Mouse (Mus musculus) thymus, postnatal 36 days (tissue): Measurements from ENCODE around the gene Gm20388.
A peak's percentile ranks its signal among the peaks of the same experiment; 100 is the strongest.

Experiments used
- DNase-seq, 2 experiments: peaks; one replicate each; pipeline ENCODE4 v3.0.0; 2022; ENCODE audit warnings: mixed read lengths in 2 of 2

Gene Gm20388

DNA sequence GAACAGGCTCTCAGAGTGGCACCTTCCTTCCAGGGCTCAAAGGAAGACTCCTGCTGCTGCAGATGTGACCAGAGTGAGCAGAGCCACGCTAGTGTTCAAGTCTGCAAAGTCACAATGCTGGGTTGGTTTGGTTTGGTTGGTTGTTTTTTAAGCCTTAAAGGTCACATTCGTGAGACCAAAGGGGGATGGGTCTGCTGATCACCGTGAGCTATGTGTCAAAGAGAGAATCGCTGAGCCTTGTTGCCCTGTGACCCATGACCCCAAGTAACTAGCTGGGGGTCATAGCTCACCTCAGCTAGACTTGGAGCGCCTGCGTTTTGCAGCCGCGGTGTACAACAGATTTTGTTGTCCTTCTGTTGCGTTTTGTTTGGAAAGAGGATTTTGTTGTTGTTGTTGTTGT is 1460.6 kb downstream of the Gm20388 start:
- DNase-seq: no peak

DNA sequence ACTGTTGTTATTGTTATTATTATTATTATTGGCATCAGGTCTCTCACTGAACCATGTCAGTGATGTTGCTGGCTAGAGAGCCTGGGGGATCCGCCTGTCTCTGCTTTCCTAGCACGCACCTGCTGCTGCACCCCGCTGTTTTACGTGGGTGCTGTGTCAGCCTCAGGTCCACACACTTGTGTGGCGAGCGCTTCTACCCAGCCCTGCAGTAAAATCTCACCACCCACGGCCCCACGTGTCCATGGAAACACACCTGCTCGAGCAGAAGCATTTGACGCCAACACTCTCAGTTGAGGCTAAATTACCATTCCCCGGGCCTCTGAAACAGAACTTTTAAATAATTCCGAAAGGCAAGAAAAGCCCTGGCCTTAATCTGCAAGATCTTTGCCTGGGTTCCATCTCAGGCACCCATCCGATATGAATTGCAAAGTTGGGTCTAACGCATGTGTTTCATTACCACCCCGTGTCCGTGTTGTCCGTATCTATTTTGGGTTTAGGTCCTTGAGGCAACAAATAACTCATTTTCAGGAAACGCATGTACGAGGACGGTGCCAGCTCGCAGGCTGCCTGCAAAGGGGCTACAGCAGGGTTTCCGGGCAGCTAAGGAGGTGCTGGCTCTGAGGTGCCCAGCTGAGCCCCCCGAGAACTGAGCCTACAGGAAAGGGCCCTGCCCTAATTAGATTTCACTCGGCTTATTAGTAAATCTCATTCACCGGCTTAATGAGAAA is 1461.4 kb downstream of the Gm20388 start:
- DNase-seq: no peak

DNA sequence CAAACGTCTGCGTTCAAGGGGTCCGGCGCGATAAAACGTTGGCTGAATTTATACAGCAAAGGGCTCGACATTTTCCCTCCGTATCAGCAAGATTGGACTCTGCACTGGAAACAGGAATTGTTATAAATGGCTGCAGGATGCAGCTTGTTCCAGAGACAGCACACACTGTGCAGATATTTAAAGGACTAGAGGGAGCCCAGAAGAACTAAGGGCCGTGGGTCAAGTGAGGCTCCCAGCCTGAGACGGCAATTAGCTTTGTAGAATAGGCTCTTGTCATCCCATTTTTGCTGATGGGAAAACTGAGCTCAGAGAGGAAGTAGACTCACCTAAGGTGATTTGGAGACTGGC is 1462.0 kb downstream of the Gm20388 start:
- DNase-seq: no peak

DNA sequence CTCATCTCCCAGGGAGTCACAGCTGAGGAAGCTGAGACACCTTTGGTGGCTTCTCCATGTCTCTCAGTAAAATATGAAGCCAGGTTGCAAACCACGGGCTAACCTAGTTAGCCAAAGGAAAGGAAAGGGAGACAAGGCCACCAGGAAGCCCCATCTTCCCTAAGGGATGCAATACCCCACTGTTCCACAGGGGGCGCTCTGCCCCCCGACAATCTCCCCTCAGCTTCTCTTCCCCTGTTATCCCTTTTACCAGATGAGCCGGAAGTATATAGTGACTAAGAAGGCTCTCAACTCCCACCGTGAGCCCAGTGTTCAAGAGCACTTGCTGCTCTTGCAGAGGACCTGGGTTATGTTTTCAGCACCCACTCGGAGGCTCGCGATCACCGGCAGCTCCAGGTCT is 1463.6 kb downstream of the Gm20388 start:
- no peak for DNase-seq

DNA sequence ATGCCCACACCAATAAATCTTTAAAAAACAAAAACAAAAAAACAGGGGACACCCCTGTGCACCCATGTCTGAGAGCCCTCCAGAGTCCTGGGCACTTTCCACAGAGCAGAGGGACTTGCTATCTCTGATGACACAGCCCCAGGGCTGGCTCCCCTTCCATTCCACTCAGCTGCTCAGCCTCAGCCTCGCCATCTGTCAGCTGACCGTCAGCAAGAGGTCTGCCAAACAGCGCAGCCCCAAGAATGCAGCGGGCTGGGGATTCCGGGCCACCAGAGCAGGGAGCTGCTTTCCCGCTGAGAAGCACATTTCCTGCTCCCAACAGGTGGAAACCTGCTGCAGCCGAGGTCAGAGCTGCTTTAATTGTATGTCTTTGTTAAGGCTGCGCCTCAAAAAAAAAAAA is 1464.1 kb downstream of the Gm20388 start:
- DNase-seq: no peak

DNA sequence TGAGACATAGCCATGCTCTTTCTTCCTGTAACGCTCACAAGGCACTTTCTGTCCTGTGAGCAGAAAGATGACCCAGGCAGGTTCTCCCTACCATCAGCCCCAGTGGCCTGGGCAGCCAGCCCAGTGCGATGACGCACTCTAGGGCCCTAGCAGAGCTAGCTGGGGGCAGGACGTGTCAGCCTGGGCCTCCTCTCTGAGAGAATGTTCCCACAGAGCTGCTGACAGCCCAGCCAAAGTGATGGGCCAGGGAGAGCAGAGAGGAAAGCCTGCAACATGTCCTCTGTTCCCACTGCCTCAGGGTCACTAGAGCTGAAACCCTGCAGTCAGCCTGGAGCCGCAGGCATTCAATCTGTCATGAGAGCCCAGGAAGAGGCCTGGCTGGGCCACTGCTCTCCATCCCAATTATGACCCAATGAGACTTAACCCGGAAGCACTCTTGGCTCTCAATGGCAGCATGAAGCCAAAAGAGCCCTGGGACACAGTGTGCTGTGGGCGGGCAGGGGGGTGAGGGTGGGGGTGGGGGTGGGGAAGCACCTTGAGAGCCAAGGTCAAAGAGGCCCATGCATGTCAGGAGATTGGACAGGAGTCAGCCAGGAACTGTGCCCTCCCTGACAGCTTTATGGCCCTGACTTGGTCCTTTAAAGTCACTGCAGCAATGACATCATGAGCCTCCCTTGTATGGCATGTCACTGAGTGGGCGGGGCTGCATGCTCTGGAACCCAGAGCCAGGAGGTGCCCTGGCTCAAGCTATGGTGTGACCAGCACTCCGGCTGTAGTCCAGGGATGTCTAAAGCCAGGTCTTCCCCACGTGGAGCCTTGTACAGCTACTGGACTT is 1465.7 kb downstream of the Gm20388 start:
- DNase-seq: no peak

DNA sequence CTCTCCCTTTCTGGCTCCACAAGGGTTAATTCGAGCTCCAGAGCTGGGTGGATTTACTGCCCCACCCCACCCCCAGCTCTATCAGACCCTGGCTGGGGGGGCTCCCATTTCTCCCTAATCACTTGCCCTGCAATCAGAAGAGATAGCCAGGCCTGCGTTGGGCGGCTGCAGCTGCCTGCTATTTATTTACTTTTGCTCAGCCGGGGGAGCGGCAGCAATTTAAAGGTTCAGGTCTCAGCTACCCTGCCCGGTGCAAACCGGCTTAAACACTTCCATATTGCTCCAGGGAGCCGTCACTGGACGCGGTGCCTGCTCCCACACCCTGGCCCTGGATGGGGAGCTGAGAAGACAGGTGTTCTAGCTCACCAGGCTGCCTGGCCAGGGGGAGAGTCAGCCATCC is 1467.0 kb downstream of the Gm20388 start:
- DNase-seq: no peak

DNA sequence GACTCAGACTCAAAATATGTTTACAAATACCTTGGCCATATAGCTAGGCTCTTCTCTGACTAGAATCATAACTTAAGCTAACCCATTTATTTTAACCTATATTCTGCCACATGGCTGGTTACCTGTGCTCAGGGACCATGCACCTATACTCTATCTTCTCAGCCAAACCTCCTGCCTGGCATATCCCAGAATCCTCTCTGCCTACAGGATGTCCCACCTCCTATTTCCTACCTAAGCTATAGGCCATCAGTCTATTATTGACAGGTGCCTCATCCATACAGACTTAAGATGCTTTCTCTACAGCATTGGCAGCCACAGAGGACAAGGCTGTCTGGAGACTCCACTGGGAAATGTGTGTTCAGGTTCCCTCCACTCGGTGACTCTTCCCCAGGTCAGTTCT is 1468.7 kb downstream of the Gm20388 start:
- no peak for DNase-seq

DNA sequence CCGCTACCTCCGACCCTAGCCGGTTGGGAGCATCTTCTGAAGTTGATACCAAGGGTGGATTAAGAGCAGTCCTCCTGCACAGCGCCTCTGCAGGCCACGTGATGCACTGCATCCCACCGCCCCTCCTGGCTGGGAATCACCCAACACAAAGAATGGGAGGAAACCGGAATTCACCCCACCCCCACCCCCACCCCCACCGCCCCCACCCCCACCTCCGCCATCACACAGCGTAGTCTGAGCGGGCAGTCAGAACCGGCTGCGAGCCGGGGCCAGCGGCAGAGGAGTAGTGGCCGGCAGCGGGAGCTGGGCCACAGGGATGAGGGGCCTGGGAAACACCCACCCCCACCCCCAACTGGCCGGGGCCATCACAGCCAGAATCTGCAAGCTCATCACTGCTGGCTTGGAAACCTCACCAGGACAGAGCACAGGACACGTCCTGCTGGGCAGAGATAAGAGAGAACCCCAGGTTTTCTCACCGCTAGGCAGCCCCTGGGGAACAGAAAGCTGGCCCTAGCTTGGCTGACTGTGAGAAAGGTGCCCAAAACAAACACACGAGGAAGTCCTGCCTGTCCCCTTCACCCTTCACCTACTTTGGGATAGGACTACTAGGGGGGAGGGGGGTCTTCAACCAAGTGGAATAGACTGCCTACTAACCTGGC is 1472.1 kb downstream of the Gm20388 start:
- DNase-seq: peak; percentile 48 to 49

DNA sequence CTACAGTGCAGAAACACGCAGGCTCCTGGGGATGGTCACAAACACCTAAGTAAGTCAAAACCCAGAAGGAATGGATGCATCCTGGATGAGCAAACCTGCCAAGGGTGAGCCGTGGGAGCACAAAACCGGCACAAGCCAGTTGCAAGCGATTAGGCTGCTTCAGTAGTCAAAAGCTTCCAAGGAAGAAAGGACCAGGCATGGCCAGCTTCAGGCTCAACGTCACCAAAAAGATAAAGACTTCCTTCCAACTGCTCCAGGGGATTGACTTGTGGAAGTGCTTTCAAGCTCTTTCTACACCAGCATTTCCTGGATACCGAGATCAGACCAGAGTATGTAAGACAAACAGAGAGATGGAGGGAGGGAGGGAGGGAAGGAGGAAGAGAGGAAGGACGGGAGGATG is 1474.9 kb downstream of the Gm20388 start:
- DNase-seq: no peak

DNA sequence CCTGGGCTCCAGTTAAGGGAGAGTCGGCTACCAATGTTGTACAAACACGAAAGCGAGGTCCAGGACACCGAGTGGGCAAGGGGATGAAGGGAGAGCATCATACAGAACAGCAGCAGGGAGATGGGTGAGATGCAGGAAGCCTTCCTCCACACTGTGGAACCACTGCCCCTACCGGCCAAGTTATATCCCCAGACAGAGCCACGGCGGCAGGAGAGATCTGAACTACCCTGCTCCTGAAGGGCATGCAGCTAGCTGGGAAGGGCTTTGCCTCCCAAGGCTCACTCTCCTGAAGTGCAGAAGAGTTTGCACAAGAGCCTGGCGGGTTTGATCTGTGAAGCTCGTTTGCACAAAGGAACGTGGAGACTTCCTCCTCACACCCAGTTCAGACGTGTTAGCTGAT is 1480.0 kb downstream of the Gm20388 start:
- no peak for DNase-seq

DNA sequence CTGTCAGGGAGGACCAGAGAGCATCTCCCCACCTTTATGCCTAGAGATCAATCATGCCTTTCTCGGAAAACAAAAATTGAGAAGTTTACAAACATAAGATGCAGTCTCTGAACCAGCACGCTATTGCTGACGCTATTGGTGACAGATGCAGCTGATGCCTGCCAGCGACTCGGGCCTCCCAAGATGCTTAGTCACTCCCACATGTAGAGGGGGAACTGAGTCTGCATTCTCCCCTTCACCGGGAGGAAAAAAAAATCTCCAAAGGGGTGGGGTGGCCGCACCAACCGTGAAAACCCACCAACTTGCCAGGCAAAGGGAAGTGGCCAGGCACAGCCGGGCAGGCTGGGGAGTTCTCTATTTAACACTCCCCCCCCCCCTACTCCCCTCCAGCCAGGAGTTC is 1480.6 kb downstream of the Gm20388 start:
- DNase-seq: no peak

DNA sequence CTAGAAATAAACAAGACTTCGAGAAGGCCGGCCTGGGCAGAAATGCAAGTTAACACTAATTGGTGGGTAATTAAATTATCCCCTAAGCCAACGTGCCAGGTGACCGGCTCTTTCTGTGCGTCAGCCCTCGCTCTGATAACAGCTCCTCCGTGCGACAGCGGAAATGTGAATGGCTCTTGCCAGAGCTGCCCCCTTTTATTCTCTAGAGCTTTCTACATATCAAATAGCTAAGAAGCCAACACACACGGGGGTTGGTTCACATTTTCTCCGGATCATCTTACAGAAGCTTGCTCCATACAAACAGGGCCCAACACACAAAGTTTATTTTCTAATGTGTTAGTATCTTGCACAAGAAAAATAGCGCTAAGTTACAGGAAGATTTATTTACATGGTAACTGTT is 1481.1 kb downstream of the Gm20388 start:
- DNase-seq: no peak

DNA sequence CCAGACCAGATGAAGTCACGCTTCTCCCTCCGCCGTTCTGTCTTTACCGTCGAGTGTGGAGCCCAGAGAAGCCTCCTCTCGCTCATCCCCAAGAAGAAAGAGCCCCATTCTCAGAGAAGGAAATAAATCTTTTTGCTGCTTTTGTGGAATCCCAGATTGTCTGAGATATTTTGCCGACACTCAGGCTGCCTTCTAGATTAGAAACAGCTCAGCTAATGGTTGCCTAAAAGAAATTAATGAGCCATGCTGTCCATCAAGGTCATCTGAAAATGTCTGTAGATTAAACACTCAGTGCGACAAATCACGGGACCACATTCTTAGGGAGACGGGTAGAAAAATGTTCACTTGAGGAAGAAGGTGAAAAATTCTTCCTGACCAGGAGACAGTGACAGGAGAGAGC is 1481.8 kb downstream of the Gm20388 start:
- no peak for DNase-seq

DNA sequence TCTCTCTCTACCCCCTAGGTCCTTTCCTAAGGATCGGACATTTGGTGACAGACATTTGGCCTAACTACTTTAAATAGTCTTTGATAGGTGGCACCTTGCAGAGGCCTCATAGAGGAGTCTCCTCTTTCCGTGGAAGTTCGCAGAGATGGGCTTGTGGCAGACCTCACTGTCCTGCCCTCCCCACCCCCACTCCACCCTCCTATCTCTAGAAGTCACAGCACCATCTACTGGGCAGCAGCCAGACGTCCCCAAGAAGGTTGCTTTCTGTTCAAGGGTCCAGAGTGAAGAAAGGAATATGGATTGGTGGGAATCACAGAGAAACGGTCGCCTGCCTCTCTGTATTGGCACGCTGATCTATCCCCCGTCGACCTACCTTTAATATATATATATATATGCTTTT is 1482.5 kb downstream of the Gm20388 start:
- DNase-seq: no peak

DNA sequence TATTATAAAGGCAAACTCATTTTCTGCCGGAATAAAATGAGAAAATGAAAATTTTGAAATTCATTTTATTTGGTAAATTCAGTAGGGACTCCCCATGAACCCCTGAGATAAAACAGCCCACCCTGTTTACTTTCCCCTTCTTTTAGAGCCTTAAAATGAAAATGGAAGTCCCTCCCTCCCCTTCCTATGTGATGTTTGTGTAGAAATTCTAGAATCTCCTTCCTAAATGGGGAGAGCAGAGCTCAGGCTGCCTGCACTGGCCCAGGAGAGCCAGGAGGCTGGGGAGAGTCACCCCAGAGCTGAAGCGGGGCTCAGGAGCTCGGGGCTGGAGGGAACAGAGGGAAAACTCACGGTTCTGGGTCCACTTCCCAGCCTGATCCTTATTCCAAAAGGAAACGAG is 1484.0 kb downstream of the Gm20388 start:
- DNase-seq: no peak

DNA sequence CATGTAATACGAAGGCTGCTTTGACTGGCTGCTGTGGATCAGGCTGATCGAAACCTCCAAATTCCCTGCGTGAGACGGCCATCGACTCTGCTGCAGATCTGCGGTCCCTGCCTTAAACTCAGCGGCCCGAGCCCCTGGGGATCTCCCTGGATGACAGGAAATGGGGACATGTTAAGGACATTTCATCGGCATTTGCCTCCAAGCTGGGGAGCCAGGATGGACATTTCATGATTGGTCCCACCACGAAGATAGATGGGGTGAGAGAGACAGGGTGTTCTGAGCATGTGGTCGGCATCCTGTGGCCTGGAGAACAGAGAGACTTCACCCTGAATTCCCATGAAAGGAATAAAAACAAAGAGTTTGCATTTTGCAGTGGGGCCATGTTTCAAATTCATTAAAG is 1484.7 kb downstream of the Gm20388 start:
- no peak for DNase-seq

DNA sequence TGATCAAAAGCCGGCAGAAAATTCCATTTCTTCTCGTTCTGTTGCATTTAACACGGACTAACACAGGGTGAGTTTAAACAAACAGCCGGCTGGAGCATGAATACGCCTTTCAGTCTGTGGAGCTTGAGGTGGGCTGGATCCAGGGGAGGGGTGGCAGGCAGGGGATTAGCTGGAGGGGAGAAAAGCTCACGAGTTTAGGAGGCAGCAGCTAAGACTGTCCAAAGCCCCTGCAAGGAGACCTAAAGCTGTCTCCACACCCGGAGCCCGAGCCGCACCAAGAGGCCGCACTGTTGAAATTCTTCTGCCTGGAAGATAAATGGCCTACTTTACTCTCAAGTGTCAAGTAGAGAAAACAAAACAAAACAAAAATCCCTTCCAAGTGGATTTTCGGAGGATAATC is 1485.5 kb downstream of the Gm20388 start:
- DNase-seq: no peak

DNA sequence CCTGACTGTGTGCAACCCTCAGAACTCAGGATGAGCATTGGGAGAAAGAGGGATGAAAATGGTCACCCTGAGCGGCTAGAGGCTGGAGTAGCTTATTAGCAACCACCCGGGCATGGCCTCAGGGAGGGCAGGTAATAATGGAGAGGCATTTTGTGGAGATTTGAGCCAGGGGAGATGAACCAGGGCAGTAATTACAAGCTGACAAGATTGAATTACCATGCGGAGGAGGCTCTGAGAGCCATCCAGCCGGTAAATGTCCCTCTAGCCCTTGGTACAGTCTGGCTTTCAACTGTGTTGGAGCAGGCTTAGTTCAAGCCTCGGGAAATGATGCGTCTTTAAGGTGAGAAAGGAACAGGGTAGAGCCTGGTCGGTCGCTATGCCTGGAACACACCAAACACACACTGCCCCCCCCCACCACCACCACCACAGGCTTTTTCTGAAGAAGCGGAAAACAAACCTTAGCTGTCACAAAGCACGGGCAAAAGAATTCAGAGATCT is 1486.6 kb downstream of the Gm20388 start:
- DNase-seq: no peak

DNA sequence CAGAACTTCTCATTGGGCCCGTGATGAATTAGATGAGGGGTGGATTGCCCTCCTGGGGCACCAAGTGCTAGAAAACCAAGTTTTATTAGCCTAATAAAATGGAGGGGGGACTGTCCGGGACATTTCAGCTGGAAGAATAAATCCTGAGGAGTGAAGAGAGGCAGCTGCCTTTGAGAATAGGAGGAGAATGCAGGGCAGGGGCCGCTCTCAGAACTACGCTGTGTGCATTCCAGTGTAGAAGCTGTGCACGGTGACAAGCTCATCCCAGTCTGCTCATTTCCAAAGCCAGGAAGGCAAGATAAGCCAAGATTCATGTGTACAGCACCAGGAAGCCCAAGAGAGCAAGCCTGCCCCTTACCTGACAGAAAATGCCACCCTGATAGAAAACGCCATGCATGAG is 1487.4 kb downstream of the Gm20388 start:
- no peak for DNase-seq

DNA sequence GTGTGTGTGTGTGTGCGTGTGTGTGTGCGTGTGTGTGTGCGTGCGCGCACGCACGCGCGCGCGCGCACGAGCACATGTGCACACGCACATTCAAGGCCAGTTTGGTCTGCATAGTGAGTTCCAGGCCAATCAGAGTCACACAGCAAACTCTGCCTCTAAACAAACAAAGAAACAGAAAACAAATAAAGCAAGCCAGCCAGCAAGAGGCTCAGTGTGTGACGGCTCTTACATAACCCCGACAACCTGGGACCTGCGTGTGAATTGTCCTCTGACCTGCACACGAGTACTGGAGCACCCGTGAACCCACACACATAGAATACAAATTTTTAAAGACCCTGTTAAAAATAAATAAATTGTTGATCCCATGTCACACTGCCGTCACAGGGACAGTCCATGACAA is 1488.1 kb downstream of the Gm20388 start:
- DNase-seq: no peak

DNA sequence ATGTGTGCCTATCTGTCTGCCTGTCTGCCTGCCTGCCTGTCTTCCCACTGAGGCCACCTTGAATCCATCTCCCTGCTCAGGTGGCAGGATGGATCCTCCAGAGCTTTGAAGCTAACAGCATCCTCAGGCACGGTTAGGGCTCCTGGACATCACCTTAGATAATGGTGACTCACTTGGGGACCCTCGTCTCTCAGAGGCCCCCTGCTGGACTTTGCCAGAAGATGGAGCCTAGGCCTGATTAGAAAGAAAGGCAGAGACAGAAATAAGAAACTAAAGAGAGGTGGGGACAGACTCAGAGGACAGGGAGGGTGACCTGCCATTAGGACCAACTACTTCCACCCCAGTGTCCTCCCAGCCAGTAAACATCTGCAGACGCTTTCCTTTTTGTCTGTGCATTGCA is 1488.5 kb downstream of the Gm20388 start:
- no peak for DNase-seq

DNA sequence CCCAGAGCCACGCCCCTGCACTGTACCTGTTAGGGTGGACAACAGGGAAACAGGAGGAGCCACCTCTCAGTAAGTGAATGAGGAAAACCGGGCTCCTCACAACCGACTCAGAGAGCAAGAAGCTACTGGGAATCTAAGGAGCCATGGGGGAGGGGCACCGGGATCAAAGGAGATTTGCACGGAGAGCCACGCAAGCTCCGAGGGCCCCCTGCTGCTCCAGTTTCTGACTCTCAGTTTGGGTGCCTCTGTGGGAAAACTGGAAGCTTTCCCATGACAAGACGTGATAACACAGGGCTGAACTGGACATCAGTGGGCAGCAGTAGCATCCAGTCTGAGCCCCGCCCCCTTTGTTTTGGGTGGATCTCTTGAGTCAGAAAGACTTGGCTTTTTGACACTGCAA is 1489.9 kb downstream of the Gm20388 start:
- no peak for DNase-seq

DNA sequence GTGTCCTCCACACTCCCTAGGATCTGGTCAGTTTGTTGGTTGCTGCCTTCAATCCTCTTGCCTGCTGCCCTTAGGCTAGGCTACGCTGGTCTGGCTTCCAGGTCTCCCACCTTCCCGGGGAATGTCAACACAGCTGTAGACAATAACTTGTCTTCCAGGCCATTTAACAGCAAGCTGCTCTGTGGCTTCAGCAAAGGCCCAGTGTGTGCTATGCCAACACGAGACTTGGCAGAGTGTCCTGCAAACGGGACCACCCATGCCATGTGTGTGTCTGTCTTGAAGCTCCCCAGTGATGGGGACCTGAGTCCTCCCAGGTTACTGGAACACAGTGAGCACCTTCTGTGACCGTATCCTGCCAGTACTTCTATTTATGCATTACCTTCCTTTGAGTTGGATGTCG is 1493.2 kb downstream of the Gm20388 start:
- DNase-seq: no peak
